Mouse (Mus musculus) small intestine, adult 2 months (tissue): ENCODE results near the gene Dennd1b. TPM values are rescaled to one million over a fixed set of nuclear protein-coding genes. Genes with fewer than 3 reads are reported as not detected.

Experiments
- H3K27ac ChIP-seq: fragments of 200-500 bp; 2 replicates; pipeline ENCODE4 v1.5.1; 2012; ENCODE audit warnings: low read depth, low read length, control low read depth, inconsistent platforms; ENCODE audit not compliant: insufficient read depth
- H3K27me3 ChIP-seq: fragments of 200-500 bp; 2 replicates; pipeline ENCODE4 v1.6.1; 2012; ENCODE audit warnings: mild to moderate bottlenecking, moderate library complexity, low read length, inconsistent platforms; ENCODE audit not compliant: control insufficient read depth, insufficient read depth
- H3K36me3 ChIP-seq: fragments of 200-500 bp; 2 replicates; pipeline ENCODE4 v1.6.1; 2012; ENCODE audit warnings: mild to moderate bottlenecking, low read length, control low read depth, inconsistent platforms; ENCODE audit not compliant: control insufficient read depth, insufficient read depth
- H3K4me1 ChIP-seq: fragments of 200-500 bp; 2 replicates; pipeline ENCODE4 v1.6.1; 2012; ENCODE audit warnings: low read length, inconsistent platforms, mixed read lengths; ENCODE audit not compliant: control insufficient read depth, insufficient read depth, insufficient read length
- H3K4me3 ChIP-seq: fragments of 200-500 bp; 2 replicates; pipeline ENCODE4 v1.5.1; 2012; ENCODE audit warnings: low read depth, mild to moderate bottlenecking, control low read depth, inconsistent platforms, low read length, moderate library complexity
- CTCF ChIP-seq: fragments of 200-500 bp; IDR thresholded peaks from 2 replicates; pipeline ENCODE4 v1.5.1; 2012; ENCODE audit warnings: low read depth, mild to moderate bottlenecking, control low read depth, inconsistent platforms, low read length, moderate library complexity, mixed read lengths; ENCODE audit not compliant: insufficient replicate concordance, insufficient read length; ENCODE audit errors: extremely low read depth
- POLR2A ChIP-seq: fragments of 200-500 bp; IDR thresholded peaks from 2 replicates; pipeline ENCODE4 v1.6.1; 2012; ENCODE audit warnings: low read depth, mild to moderate bottlenecking, control low read depth, inconsistent platforms, low read length, moderate library complexity
- WGBS: fragments of 180-500 bp; shearing (Covaris S2); methylation state at CpG from one replicate; pipeline ENCODE4 v1.1.7; 2018; 5-methylcytosine and 5-hydroxymethylcytosine counted together
- polyA plus RNA-seq: library from polyadenylated mRNA; depleted of rRNA; stranded (reverse); fragments of >200 nt; gene quantifications from 2 replicates; pipeline ENCODE4 v1.2.3, GENCODE M21; 2012

The Dennd1b gene
- polyA plus RNA-seq, 1 experiment = 13.6 TPM

DNA sequence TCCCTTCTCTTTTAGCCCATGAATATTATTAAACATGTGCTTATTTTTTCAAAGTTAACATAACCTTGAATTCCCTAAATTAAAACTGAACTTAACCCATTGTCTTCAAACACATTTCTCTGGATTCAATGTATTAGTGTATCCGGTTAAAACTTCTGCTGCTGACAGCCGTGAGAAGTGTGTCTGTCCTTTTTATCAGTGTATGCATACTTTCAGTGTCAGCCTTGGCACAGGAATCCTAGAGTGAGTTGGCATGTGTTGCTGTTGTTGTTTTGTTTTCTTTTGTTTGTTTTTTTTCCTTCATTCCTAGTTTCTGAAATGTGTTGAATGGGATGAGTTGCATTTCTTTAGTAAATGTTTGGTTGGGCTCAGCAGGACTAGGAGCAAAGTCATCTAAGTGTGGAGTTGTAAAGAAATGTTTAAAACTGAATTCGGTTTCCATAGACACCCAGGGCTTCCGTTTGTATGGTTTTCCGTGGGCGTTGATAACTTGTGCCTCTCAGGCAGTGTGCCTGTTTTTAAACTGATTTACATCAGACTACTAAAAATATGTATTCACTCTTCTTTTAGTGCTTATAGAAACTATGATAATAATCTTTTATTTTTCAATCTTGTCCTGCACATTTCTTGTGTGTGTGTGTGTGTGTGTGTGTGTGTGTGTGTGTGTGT is 217.4 kb downstream of the Dennd1b start:
- H3K27me3 ChIP-seq = no peaks in the 10 kb centered on the region
- TF ChIP-seq CTCF (no peak), POLR2A (no peak)
- no peak overlapping the region for H3K4me3 ChIP-seq
- H3K36me3 ChIP-seq = no peaks in the 10 kb centered on the region; the same call in 1 of the 2 replicates
- H3K27ac ChIP-seq = no peak overlapping the region
- no peaks in the 10 kb centered on the region for H3K4me1 ChIP-seq
- 43% methylated on average over 6 of the region's 6 CpGs for WGBS

DNA sequence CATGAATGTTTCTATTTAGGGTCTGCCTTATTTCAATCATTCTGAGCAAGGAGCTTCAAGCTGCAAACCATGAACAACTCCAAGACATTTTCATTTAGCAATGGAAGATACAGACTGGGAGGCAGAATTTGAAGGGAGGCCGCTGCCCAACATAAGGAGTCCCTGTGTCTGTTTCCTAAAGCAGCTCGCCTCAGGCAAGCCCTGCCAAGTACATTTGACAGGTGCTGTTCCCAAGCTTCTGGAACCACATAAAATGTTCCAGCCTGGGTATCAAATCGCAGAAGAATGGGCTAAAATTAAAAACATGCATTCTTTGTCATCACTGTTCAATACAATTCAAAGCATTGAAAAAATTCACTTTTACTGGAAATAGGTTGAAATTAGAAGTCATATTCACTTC is 229.4 kb downstream of the Dennd1b start:
- Histone ChIP-seq H3K4me1 (no peaks in the 10 kb centered on the region), H3K36me3 (no peaks in the 10 kb centered on the region), H3K27me3 (no peaks in the 10 kb centered on the region), H3K27ac (no peak overlapping the region), H3K4me3 (no peak overlapping the region)
- 85% methylated on average over 3 of the region's 3 CpGs for WGBS
- TF ChIP-seq CTCF = no peak
- no peak for TF ChIP-seq POLR2A

DNA sequence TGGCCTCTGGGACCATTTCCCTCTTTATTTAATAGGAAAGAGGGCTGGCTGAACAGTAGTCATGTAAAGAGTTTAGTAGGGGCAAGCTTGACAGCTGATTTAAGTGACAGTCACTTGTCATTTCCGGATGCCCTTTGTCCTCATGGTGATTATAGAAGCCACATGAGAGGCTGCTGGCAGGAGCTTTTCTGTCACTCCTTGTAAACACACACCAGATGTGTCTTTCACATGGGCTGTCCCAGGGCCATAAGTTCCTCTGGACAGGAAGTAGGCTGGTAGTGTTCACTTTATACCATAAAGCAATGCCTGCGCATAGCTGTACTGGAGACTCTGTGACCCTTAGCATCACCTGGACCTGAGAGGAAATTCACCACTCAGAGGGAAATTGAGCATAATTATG is 230.8 kb downstream of the Dennd1b start:
- Histone ChIP-seq H3K36me3 (no peaks in the 10 kb centered on the region), H3K4me1 (no peaks in the 10 kb centered on the region), H3K27ac (no peak overlapping the region), H3K4me3 (no peak overlapping the region), H3K27me3 (no peaks in the 10 kb centered on the region)
- 50% methylated on average over 2 of the region's 2 CpGs for WGBS
- TF ChIP-seq CTCF (no peak), POLR2A (no peak)

DNA sequence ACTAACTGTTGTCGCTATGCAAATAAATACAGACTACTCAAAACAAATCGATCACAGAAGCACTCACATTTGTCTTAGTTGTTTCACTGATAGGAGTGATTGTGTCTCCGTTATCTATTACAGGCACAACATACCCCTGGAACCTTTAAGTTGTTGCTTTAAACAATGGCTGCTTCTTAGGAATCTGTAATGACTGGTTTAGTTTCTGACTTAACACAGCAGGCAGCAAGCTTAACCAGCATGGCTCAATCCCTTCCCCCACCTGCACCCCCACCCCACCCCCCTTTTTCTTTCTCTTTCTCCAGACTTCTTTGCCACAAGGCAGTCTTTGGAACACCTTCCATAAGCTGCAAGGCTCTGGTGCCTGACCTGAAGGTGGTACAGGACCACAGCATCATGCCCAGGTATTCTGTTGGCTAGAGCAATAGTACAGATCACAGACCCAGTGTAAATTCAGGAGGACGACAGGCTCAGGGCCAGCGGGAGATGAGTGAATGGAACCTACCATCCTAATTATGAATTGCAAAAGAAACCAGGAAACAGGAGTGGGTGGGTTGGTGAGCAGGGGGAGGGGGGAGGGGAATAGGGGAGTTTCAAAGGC is 231.3 kb downstream of the Dennd1b start:
- Histone ChIP-seq H3K27me3 (no peaks in the 10 kb centered on the region), H3K27ac (no peak overlapping the region), H3K36me3 (no peaks in the 10 kb centered on the region), H3K4me3 (no peak overlapping the region), H3K4me1 (no peaks in the 10 kb centered on the region)
- no peak for TF ChIP-seq CTCF
- no peak for TF ChIP-seq POLR2A
- 33% methylated on average over 5 of the region's 5 CpGs for WGBS

- Histone ChIP-seq H3K27ac (no peak overlapping the region), H3K27me3 (no peaks in the 10 kb centered on the region), H3K4me3 (no peak overlapping the region), H3K4me1 (no peaks in the 10 kb centered on the region), H3K36me3 (no peaks in the 10 kb centered on the region)
- WGBS = 37% methylated on average over 5 of the region's 5 CpGs
- TF ChIP-seq CTCF (no peak), POLR2A (no peak)
Measured at GRCm38 (mm10) chr1:139203026-139203425, 239.8 kb downstream of the Dennd1b start.

- 67% methylated on average over 4 of the region's 4 CpGs for WGBS
- Histone ChIP-seq H3K27ac (no peak overlapping the region), H3K36me3 (no peaks in the 10 kb centered on the region), H3K4me1 (no peaks in the 10 kb centered on the region), H3K27me3 (no peaks in the 10 kb centered on the region), H3K4me3 (no peak overlapping the region)
- TF ChIP-seq CTCF = no peak
Measured at GRCm38 (mm10) chr1:139206259-139206658, 243.0 kb downstream of the Dennd1b start.

DNA sequence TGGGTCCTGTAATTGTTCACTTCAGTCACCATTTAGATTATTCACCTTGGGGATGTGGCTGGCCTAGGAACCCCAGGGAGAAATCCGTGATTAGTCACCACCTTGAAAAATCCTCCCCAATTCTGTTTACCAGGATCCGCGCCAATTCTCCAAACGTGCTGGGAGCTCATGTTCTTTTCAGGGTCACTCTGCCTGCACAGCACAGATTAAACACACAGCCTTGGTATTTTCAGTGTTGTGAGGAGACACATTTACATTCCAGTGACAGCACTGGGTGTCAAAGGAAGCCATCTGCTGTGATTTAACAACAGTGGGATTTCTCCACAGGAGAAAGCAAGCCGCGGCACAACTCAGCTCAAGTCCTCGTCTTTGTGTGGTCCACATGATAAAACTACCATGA is 246.6 kb downstream of the Dennd1b start:
- 54% methylated on average over 7 of the region's 7 CpGs for WGBS
- Histone ChIP-seq H3K27ac (no peak overlapping the region), H3K4me3 (no peak overlapping the region), H3K27me3 (no peaks in the 10 kb centered on the region), H3K4me1 (no peaks in the 10 kb centered on the region), H3K36me3 (no peaks in the 10 kb centered on the region)
- TF ChIP-seq POLR2A (no peak), CTCF (no peak)
